Mouse (Mus musculus) liver, postnatal 0 days (tissue): ENCODE results near the gene Zfhx3. TPM values are rescaled to one million over a fixed set of nuclear protein-coding genes. Genes with fewer than 3 reads are reported as not detected.

Experiments
- ATAC-seq: fragments of 200-750 bp; cut with Nextera tagmentation; 2 replicates; pipeline ENCODE4 v1.8.0; 2017; ENCODE audit warnings: mild to moderate bottlenecking, moderate library complexity
- DNase-seq: peaks from one replicate; pipeline ENCODE4 v3.0.0-alpha.2; 2016
- H3K27ac ChIP-seq: fragments of 300-500 bp; sonication (generic); 2 replicates; pipeline ENCODE4 v1.5.1; 2014; ENCODE audit warnings: antibody characterized with exemption, moderate library complexity, mild to moderate bottlenecking, low read depth
- H3K27me3 ChIP-seq: fragments of 300-500 bp; sonication (generic); 2 replicates; pipeline ENCODE4 v1.6.1; 2014; ENCODE audit warnings: low read length, control low read depth, mixed read lengths; ENCODE audit not compliant: insufficient read depth
- H3K36me3 ChIP-seq: fragments of 300-500 bp; sonication (generic); replicated peaks from 2 replicates; pipeline ENCODE4 v1.6.1; 2014; ENCODE audit warnings: mild to moderate bottlenecking, control low read depth, low read length, moderate library complexity, mixed read lengths; ENCODE audit not compliant: insufficient read depth
- H3K4me1 ChIP-seq: fragments of 300-500 bp; sonication (generic); 2 replicates; pipeline ENCODE4 v1.6.1; 2014; ENCODE audit warnings: antibody characterized with exemption, mild to moderate bottlenecking, control low read depth; ENCODE audit not compliant: insufficient read depth
- H3K4me2 ChIP-seq: fragments of 300-500 bp; sonication (generic); 2 replicates; pipeline ENCODE4 v1.6.1; 2014; ENCODE audit warnings: low read depth, mild to moderate bottlenecking, low read length, moderate library complexity, mixed read lengths
- H3K4me3 ChIP-seq: fragments of 300-500 bp; sonication (generic); 2 replicates; pipeline ENCODE4 v1.5.1; 2014; ENCODE audit warnings: low read depth, low read length
- H3K9ac ChIP-seq: fragments of 300-500 bp; sonication (generic); replicated peaks from 2 replicates; pipeline ENCODE4 v1.6.1; 2014; ENCODE audit warnings: mild to moderate bottlenecking, moderate library complexity
- H3K9me3 ChIP-seq: fragments of 300-500 bp; sonication (generic); 2 replicates; pipeline ENCODE4 v1.6.1; 2016; ENCODE audit warnings: mild to moderate bottlenecking, control low read depth, low read length, mixed read lengths
- CTCF ChIP-seq: sonication (generic); IDR thresholded peaks from 2 replicates; pipeline ENCODE4 v1.5.1; 2016; ENCODE audit warnings: antibody characterized with exemption, low read depth
- EP300 ChIP-seq: IDR thresholded peaks from 2 replicates; pipeline ENCODE4 v1.6.1; 2016; ENCODE audit warnings: antibody characterized with exemption, low read depth, mild to moderate bottlenecking
- WGBS: fragments of 180-500 bp; shearing (Covaris S2); extraction: QIAGEN DNeasy Blood & Tissue Kit; methylation state at CpG from one replicate; pipeline ENCODE4 v1.1.7; 2014; ENCODE audit not compliant: insufficient replicate concordance; 5-methylcytosine and 5-hydroxymethylcytosine counted together
- polyA plus RNA-seq: library from polyadenylated mRNA; unstranded; fragments of >200 nt; fragmentation: Nextera tagmentation; extraction: Ambion mirVana; gene quantifications from 2 replicates; pipeline ENCODE4 v1.2.1, GENCODE M21; 2015

Gene Zfhx3
- polyA plus RNA-seq, 1 experiment from 2014 or later = 1.2 TPM

DNA sequence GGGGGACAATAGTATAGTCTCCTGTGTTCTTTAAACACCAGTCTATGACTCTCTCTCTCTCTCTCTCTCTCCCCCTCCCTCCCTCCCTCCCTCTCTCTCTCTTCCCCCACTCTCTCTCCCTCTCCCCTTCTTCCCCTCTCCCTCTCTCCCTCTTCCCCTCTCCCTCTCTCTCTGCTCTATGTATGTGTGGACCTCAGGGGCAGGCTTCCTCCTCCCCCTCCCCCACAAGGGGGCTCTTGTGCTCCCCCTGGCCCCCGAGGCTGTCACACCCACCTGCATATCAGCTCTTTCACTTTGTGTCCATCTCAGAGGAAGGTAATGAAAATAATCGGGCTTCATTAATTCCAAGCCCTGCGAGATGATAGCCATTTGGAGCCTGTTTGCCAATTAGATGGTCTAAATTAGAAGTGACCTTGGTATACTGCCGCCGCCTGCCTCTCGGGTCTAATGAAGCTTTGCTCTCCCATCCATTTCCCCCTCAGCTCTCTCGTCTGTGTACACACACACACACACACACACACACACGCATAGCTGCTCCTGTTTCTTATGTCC lies 995.5 kb downstream of the Zfhx3 start:
- H3K36me3 ChIP-seq = peaks cover 7% of the 10 kb centered on the region; the same call in 1 of the 2 replicates
- no peak for DNase-seq
- no peak overlapping the region for H3K4me3 ChIP-seq
- 80% methylated on average over 8 of the region's 8 CpGs for WGBS
- TF ChIP-seq EP300 = no peak
- no peak for TF ChIP-seq CTCF
- no peaks in the 10 kb centered on the region for H3K4me1 ChIP-seq
- H3K27me3 ChIP-seq = no peaks in the 10 kb centered on the region
- H3K27ac ChIP-seq = no peak overlapping the region
- H3K9me3 ChIP-seq = no peaks in the 10 kb centered on the region
- ATAC-seq = no peak
- H3K9ac ChIP-seq = no peak overlapping the region
- no peak overlapping the region for H3K4me2 ChIP-seq

DNA sequence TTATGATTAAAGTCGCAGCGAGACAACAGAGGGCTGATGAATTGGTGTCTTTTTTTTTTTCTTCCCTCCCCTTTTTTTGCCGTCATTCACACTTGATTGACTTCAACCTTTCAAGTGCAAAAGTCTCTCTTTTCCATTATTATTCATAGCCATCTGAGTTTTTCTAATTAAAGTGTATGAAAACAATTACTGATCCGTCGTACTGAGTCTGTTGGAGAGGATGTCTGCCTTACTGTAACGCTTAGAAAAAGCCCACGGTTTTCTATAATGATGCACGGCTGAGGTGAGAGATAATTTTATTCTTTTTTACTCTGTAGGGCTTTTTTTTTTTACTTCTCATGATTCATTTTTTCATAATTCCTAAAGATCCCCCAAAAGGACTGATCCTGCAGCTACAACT lies 1000.2 kb downstream of the Zfhx3 start:
- TF ChIP-seq EP300 (no peak), CTCF (no peak)
- Histone ChIP-seq H3K36me3 (peaks cover 20% of the 10 kb centered on the region), H3K4me2 (no peak overlapping the region), H3K9ac (no peak overlapping the region), H3K27ac (no peak overlapping the region), H3K4me3 (no peak overlapping the region), H3K4me1 (no peaks in the 10 kb centered on the region), H3K9me3 (peaks cover 3% of the 10 kb centered on the region), H3K27me3 (no peaks in the 10 kb centered on the region)
- WGBS = 83% methylated on average over 8 of the region's 8 CpGs
- ATAC-seq = no peak
- DNase-seq = no peak

DNA sequence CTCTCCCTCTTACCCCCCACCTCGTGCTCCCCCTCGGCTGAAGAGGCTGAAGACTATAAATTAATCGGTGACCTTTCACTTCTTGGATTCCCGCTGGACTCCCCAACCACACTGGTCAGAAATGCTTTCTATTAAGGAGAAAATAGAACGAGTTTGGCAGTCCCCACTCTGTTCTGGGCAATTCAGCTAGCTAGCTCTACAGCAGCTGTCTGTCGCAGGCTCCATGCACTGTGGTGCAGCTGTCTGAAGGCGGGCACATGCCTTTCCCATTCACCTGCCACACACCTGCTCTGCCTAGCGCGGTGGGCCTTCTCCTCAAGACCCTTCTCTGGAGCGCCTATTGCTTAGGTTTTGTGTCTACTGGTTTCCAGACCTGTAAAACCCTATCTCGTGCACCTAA lies 1000.7 kb downstream of the Zfhx3 start:
- WGBS = 80% methylated on average over 11 of the region's 11 CpGs

DNA sequence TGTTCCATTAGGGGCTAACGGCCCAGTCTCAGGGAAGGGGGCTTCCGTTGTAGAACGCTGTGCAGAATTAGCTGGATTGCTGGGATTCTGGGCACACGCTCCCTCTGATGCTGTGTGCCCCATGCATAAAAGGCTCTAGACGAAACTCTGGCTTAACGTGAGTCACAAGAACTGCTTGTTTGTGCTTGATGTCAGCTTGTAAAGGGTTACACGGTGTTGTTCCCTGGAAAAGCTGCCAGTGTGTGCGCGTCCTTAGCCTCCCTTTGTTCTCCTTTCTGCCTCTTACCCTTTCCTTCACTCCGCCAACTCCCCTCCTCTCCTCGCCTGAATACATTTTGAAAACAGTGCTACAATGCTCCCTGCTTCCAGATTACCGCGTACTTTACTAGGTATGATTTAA lies 1001.9 kb downstream of the Zfhx3 start:
- Histone ChIP-seq H3K4me3 (no peak overlapping the region), H3K9ac (no peak overlapping the region), H3K27me3 (no peaks in the 10 kb centered on the region), H3K36me3 (peaks cover 35% of the 10 kb centered on the region), H3K4me2 (no peak overlapping the region), H3K4me1 (no peaks in the 10 kb centered on the region), H3K9me3 (peaks cover 17% of the 10 kb centered on the region), H3K27ac (no peak overlapping the region)
- TF ChIP-seq CTCF (no peak), EP300 (no peak)
- DNase-seq = no peak
- 85% methylated on average over 13 of the region's 13 CpGs for WGBS
- ATAC-seq = no peak

More for the DNA sequence above, 1000.7 kb downstream of the Zfhx3 start:
- Histone ChIP-seq H3K27ac (no peak overlapping the region), H3K4me3 (no peak overlapping the region), H3K36me3 (peaks cover 24% of the 10 kb centered on the region), H3K4me1 (no peaks in the 10 kb centered on the region), H3K4me2 (no peak overlapping the region), H3K27me3 (no peaks in the 10 kb centered on the region), H3K9me3 (peaks cover 5% of the 10 kb centered on the region), H3K9ac (no peak overlapping the region)
- no peak for ATAC-seq
- TF ChIP-seq EP300 = no peak
- no peak for TF ChIP-seq CTCF
- no peak for DNase-seq

DNA sequence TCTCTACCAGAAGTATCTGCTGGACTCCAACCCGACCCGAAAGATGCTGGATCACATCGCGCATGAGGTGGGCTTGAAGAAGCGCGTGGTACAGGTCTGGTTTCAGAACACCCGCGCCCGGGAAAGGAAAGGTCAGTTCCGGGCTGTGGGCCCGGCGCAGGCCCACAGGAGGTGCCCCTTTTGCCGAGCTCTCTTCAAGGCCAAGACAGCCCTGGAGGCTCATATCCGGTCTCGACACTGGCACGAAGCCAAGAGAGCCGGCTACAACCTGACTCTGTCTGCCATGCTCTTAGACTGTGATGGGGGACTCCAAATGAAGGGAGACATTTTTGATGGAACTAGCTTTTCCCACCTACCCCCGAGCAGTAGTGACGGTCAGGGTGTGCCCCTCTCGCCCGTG lies 1007.9 kb downstream of the Zfhx3 start:
- TF ChIP-seq CTCF (no peak), EP300 (no peak)
- peaks cover 59% of the 10 kb centered on the region for H3K36me3 ChIP-seq
- 95% methylated on average over 21 of the region's 21 CpGs for WGBS

DNA sequence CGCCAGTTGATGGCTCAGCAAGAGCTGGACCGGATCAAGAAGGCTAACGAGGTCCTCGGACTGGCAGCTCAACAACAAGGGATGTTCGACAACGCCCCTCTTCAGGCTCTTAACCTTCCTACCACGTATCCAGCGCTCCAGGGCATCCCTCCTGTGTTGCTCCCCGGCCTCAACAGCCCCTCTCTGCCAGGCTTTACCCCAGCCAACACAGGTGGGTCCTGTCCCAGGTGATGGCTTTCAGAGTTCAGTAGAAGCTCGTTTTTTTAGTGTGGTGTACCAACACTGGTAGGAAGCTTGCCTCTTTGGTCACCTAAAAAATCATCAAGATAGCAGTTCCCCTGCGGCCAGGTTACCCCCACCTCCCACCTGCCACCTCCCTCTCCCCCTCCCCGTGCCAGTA lies 1009.1 kb downstream of the Zfhx3 start:
- Histone ChIP-seq H3K27ac (no peak overlapping the region), H3K36me3 (peaks cover 61% of the 10 kb centered on the region), H3K4me1 (no peaks in the 10 kb centered on the region), H3K4me2 (no peak overlapping the region), H3K9me3 (peaks cover 40% of the 10 kb centered on the region), H3K4me3 (no peak overlapping the region), H3K9ac (no peak overlapping the region), H3K27me3 (no peaks in the 10 kb centered on the region)
- DNase-seq = no peak
- TF ChIP-seq EP300 (no peak), CTCF (no peak)
- no peak for ATAC-seq
- WGBS = 81% methylated on average over 12 of the region's 12 CpGs

More for the DNA sequence above, 1007.9 kb downstream of the Zfhx3 start:
- Histone ChIP-seq H3K9ac (no peak overlapping the region), H3K4me3 (no peak overlapping the region), H3K27ac (no peak overlapping the region), H3K9me3 (peaks cover 40% of the 10 kb centered on the region), H3K4me2 (no peak overlapping the region), H3K4me1 (no peaks in the 10 kb centered on the region), H3K27me3 (no peaks in the 10 kb centered on the region)
- ATAC-seq = no peak
- no peak for DNase-seq
